ENCODE assay signal across 8 mouse cellular contexts in genomic region chr1:177683931-177684836, GRCm38 (mm10). TPM values are rescaled to one million over a fixed set of nuclear protein-coding genes. Genes with fewer than 3 reads are reported as not detected.
DNase-seq lines count a peak whose midpoint lies in the region; ATAC-seq and TF ChIP-seq lines count a peak whose summit lies in the region.
"Had no signal": no experiment of that assay in that cellular context is flagged by ENCODE, and none has a peak within 500 bp of the region (broad histone marks: within the 10 kb centered on the region; RNA-seq: fewer than 3 reads in every experiment).

No protein-coding gene starts in this region.

- no peak for TF ChIP-seq CTCF in brain, embryonic 14.5 days (IDR thresholded peaks at IDR 0.05; ENCODE audit: borderline replicate concordance, extremely low read depth, insufficient read depth, insufficient read length)
- peak; percentile 26; the same call in 1 of the 2 replicates for TF ChIP-seq CTCF in midbrain, postnatal 0 days (IDR thresholded peaks at IDR 0.05)

- peak overlapping the region; percentile 51 for H3K9ac ChIP-seq in hindbrain, embryonic 13.5 days
- no peak overlapping the region for H3K9ac ChIP-seq in midbrain, postnatal 0 days (replicated peaks; ENCODE audit: low read length, poor library complexity, severe bottlenecking)
- H3K9ac ChIP-seq: liver, embryonic 14.5 days had no signal

- DNase-seq in brain, embryonic 14.5 days (ENCODE audit: low read depth), result peak; percentile 71
- peak; percentile 68 to 74 for DNase-seq in cerebellum, postnatal 25 days
- DNase-seq in midbrain, postnatal 0 days (ENCODE audit: low spot score), result peak; percentile 75
- no peak for DNase-seq in lung, adult 18-20 months
- no peak for DNase-seq in natural killer cell, adult 2 months (ENCODE audit: low spot score in 2 of 2)
- DNase-seq in urinary bladder, adult 18-20 months (ENCODE audit: low spot score in 2 of 2), result no peak

- no peaks in the 10 kb centered on the region for H3K9me3 ChIP-seq in hindbrain, embryonic 13.5 days
- no peaks in the 10 kb centered on the region for H3K9me3 ChIP-seq in midbrain, postnatal 0 days (ENCODE audit: low read length)

- peaks cover 12% of the 10 kb centered on the region for H3K4me1 ChIP-seq in hindbrain, embryonic 13.5 days (replicated peaks)
- no peaks in the 10 kb centered on the region for H3K4me1 ChIP-seq in midbrain, postnatal 0 days (ENCODE audit: insufficient read depth, low read length)

- no peak for TF ChIP-seq POLR2A in brain, embryonic 14.5 days (IDR thresholded peaks at IDR 0.05; ENCODE audit: borderline replicate concordance, extremely low read depth, insufficient read depth, insufficient read length, poor library complexity, severe bottlenecking)

- H3K27me3 ChIP-seq in hindbrain, embryonic 13.5 days, result no peaks in the 10 kb centered on the region
- no peaks in the 10 kb centered on the region for H3K27me3 ChIP-seq in midbrain, postnatal 0 days (ENCODE audit: insufficient read depth, low read length)

- no peak overlapping the region for H3K4me3 ChIP-seq in hindbrain, embryonic 13.5 days
- no peak overlapping the region for H3K4me3 ChIP-seq in midbrain, postnatal 0 days (ENCODE audit: low read depth, low read length)

- ATAC-seq in hindbrain, embryonic 13.5 days (ENCODE audit: low FRiP score), result peak; percentile 50; the same call in 1 of the 2 replicates
- ATAC-seq in midbrain, postnatal 0 days (ENCODE audit: low FRiP score), result peak; percentile 72

- H3K4me2 ChIP-seq in hindbrain, embryonic 13.5 days, result peak overlapping the region; percentile 39
- peak overlapping the region; percentile 12; the same call in 1 of the 2 replicates for H3K4me2 ChIP-seq in midbrain, postnatal 0 days (ENCODE audit: low read depth, low read length, poor library complexity, severe bottlenecking)

- H3K27ac ChIP-seq in hindbrain, embryonic 13.5 days, result 0 out of 2 replicates have a peak overlapping the region, but pooled peaks have one; percentile 26
- H3K27ac ChIP-seq in midbrain, postnatal 0 days (ENCODE audit: low read depth, low read length), result no peak overlapping the region
- H3K27ac ChIP-seq: liver, embryonic 14.5 days had no signal

- 39% methylated on average over 18 of the region's 18 CpGs for WGBS in hindbrain, embryonic 13.5 days
- WGBS in midbrain, postnatal 0 days, result 28% methylated on average over 18 of the region's 18 CpGs

- no peaks in the 10 kb centered on the region for H3K36me3 ChIP-seq in hindbrain, embryonic 13.5 days
- H3K36me3 ChIP-seq in midbrain, postnatal 0 days (ENCODE audit: insufficient read depth, low read length), result no peaks in the 10 kb centered on the region

RNA-seq across cellular contexts. Expression of gene 1700016C15Rik, which starts 45.4 kb away (rescaled TPM):
- not detected in 2 replicates for polyA plus RNA-seq in brain, embryonic 14.5 days (2012; rRNA removed)
- 0.30 TPM in 1 of 2 replicates, not detected in the other for polyA plus RNA-seq in hindbrain, embryonic 13.5 days (2015; fragmentation: Nextera tagmentation; extraction: Ambion mirVana)
- total RNA-seq in midbrain, postnatal 0 days (2014; rRNA removed), result not detected in 2 replicates
- 0.31 TPM in 1 of 2 replicates, not detected in the other for polyA plus RNA-seq in midbrain, postnatal 0 days (2015; fragmentation: Nextera tagmentation; extraction: Ambion mirVana)
- polyA plus RNA-seq: liver, embryonic 14.5 days had no signal

Comparison
In these comparisons a context has a peak if more than half of its experiments do, and no peak if none do; other contexts are left out.
1. DNase-seq: peak in brain, embryonic 14.5 days (single experiment), cerebellum, postnatal 25 days (2 of 2) and midbrain, postnatal 0 days (single experiment); none in lung, adult 18-20 months (0 of 2), natural killer cell, adult 2 months (0 of 2) and urinary bladder, adult 18-20 months (0 of 2).